Mouse (Mus musculus) forebrain, embryonic 10.5 days (tissue): ENCODE data around the gene Smad3. TPM values are rescaled to one million over a fixed set of nuclear protein-coding genes. Genes with fewer than 3 reads are reported as not detected.

ENCODE experiments used
- DNase-seq: peaks from one replicate; pipeline ENCODE4 v3.0.0-alpha.2; 2017; ENCODE audit warnings: low spot score; ENCODE audit errors: extremely low spot score
- H3K27ac ChIP-seq: fragments of 300-500 bp; sonication (generic); 2 replicates; pipeline ENCODE4 v1.5.1; 2016; ENCODE audit warnings: mild to moderate bottlenecking
- H3K27me3 ChIP-seq: fragments of 300-500 bp; sonication (generic); 2 replicates; pipeline ENCODE4 v1.6.1; 2016; ENCODE audit warnings: mild to moderate bottlenecking; ENCODE audit not compliant: poor library complexity, severe bottlenecking
- H3K36me3 ChIP-seq: fragments of 300-500 bp; sonication (generic); replicated peaks from 2 replicates; pipeline ENCODE4 v1.6.1; 2016; ENCODE audit warnings: mild to moderate bottlenecking, moderate library complexity
- H3K4me1 ChIP-seq: fragments of 300-500 bp; sonication (generic); 2 replicates; pipeline ENCODE4 v1.6.1; 2016
- H3K4me3 ChIP-seq: fragments of 300-500 bp; sonication (generic); 2 replicates; pipeline ENCODE4 v1.5.1; 2016; ENCODE audit warnings: mild to moderate bottlenecking, moderate library complexity
- H3K9me3 ChIP-seq: fragments of 300-500 bp; sonication (generic); 2 replicates; pipeline ENCODE4 v1.6.1; 2016; ENCODE audit warnings: mild to moderate bottlenecking, moderate library complexity
- WGBS: fragments of 180-500 bp; shearing (Covaris S2); methylation state at CpG from one replicate; pipeline ENCODE4 v1.1.7; 2016; 5-methylcytosine and 5-hydroxymethylcytosine counted together
- polyA plus RNA-seq: library from polyadenylated mRNA; unstranded; fragments of >200 nt; fragmentation: Nextera tagmentation; extraction: Ambion mirVana; gene quantifications from 2 replicates; pipeline ENCODE4 v1.2.1, GENCODE M21; 2016

Smad3 gene
- polyA plus RNA-seq, 1 experiment from 2014 or later = 25.5 TPM

- H3K27me3 ChIP-seq = no peaks in the 10 kb centered on the region
- peak overlapping the region; percentile 13; the same call in 1 of the 2 replicates for H3K4me3 ChIP-seq
- H3K27ac ChIP-seq = peak overlapping the region; percentile 76
- H3K4me1 ChIP-seq = peaks cover 62% of the 10 kb centered on the region
- H3K36me3 ChIP-seq = peaks cover 13% of the 10 kb centered on the region
- DNase-seq = no peak
- H3K9me3 ChIP-seq = no peaks in the 10 kb centered on the region
- 35% methylated on average over 10 of the region's 10 CpGs for WGBS
Measured at GRCm38 (mm10) chr9:63696463-63697105, 61.2 kb downstream of the Smad3 start.

- Histone ChIP-seq H3K27me3 (no peaks in the 10 kb centered on the region), H3K4me1 (peaks cover 16% of the 10 kb centered on the region), H3K9me3 (no peaks in the 10 kb centered on the region; the same call in 1 of the 2 replicates), H3K27ac (no peak overlapping the region), H3K36me3 (peaks cover 39% of the 10 kb centered on the region), H3K4me3 (no peak overlapping the region)
- DNase-seq = no peak
- 86% methylated on average over 2 of the region's 2 CpGs for WGBS
Measured at GRCm38 (mm10) chr9:63691960-63692359, 65.8 kb downstream of the Smad3 start.

GRCm38 (mm10) chr9:63690511-63690910, 67.3 kb downstream of the Smad3 start:
- 90% methylated on average over 1 of the region's 1 CpGs for WGBS
- Histone ChIP-seq H3K4me1 (peaks cover 5% of the 10 kb centered on the region), H3K27ac (no peak overlapping the region), H3K9me3 (peaks cover 6% of the 10 kb centered on the region; the same call in 1 of the 2 replicates), H3K36me3 (peaks cover 49% of the 10 kb centered on the region), H3K4me3 (no peak overlapping the region), H3K27me3 (no peaks in the 10 kb centered on the region)
- DNase-seq = no peak

GRCm38 (mm10) chr9:63687413-63688015, 70.3 kb downstream of the Smad3 start:
- H3K36me3 ChIP-seq = peaks cover 46% of the 10 kb centered on the region
- no peak for DNase-seq
- WGBS = 94% methylated on average over 7 of the region's 7 CpGs

GRCm38 (mm10) chr9:63685352-63685751, 72.4 kb downstream of the Smad3 start:
- H3K4me1 ChIP-seq = peaks cover 7% of the 10 kb centered on the region; the same call in 1 of the 2 replicates
- H3K27ac ChIP-seq = no peak overlapping the region
- peaks cover 40% of the 10 kb centered on the region for H3K36me3 ChIP-seq
- no peak overlapping the region for H3K4me3 ChIP-seq
- peaks cover 6% of the 10 kb centered on the region; the same call in 1 of the 2 replicates for H3K9me3 ChIP-seq
- DNase-seq = no peak
- WGBS = 75% methylated on average over 5 of the region's 5 CpGs
- no peaks in the 10 kb centered on the region for H3K27me3 ChIP-seq

More at GRCm38 (mm10) chr9:63687413-63688015, 70.3 kb downstream of the Smad3 start:
- Histone ChIP-seq H3K4me3 (no peak overlapping the region), H3K4me1 (peaks cover 11% of the 10 kb centered on the region), H3K9me3 (peaks cover 6% of the 10 kb centered on the region; the same call in 1 of the 2 replicates), H3K27ac (no peak overlapping the region), H3K27me3 (no peaks in the 10 kb centered on the region)

GRCm38 (mm10) chr9:63684277-63684676, 73.5 kb downstream of the Smad3 start:
- DNase-seq = no peak
- 98% methylated on average over 6 of the region's 6 CpGs for WGBS
- Histone ChIP-seq H3K4me3 (no peak overlapping the region), H3K27ac (no peak overlapping the region), H3K27me3 (no peaks in the 10 kb centered on the region), H3K9me3 (peaks cover 6% of the 10 kb centered on the region; the same call in 1 of the 2 replicates), H3K4me1 (peaks cover 10% of the 10 kb centered on the region), H3K36me3 (peaks cover 29% of the 10 kb centered on the region)

- WGBS = 90% methylated on average over 2 of the region's 2 CpGs
- Histone ChIP-seq H3K4me1 (peaks cover 17% of the 10 kb centered on the region), H3K27me3 (no peaks in the 10 kb centered on the region), H3K4me3 (no peak overlapping the region), H3K9me3 (peaks cover 6% of the 10 kb centered on the region; the same call in 1 of the 2 replicates), H3K27ac (no peak overlapping the region), H3K36me3 (peaks cover 24% of the 10 kb centered on the region)
- DNase-seq = no peak
Measured at GRCm38 (mm10) chr9:63682943-63683342, 74.9 kb downstream of the Smad3 start.

- Histone ChIP-seq H3K4me1 (peaks cover 22% of the 10 kb centered on the region), H3K36me3 (peaks cover 19% of the 10 kb centered on the region), H3K4me3 (no peak overlapping the region), H3K27ac (no peak overlapping the region), H3K27me3 (no peaks in the 10 kb centered on the region), H3K9me3 (peaks cover 6% of the 10 kb centered on the region; the same call in 1 of the 2 replicates)
- DNase-seq = no peak
- WGBS = 91% methylated on average over 9 of the region's 9 CpGs
Measured at GRCm38 (mm10) chr9:63682301-63682700, 75.5 kb downstream of the Smad3 start.

GRCm38 (mm10) chr9:63678076-63678475, 79.7 kb downstream of the Smad3 start:
- H3K9me3 ChIP-seq = no peaks in the 10 kb centered on the region
- H3K27me3 ChIP-seq = no peaks in the 10 kb centered on the region
- no peak overlapping the region for H3K4me3 ChIP-seq
- 85% methylated on average over 1 of the region's 1 CpGs for WGBS
- peaks cover 24% of the 10 kb centered on the region for H3K36me3 ChIP-seq
- no peak for DNase-seq
- peaks cover 29% of the 10 kb centered on the region for H3K4me1 ChIP-seq
- H3K27ac ChIP-seq = no peak overlapping the region

- Histone ChIP-seq H3K4me3 (no peak overlapping the region), H3K4me1 (peaks cover 31% of the 10 kb centered on the region), H3K36me3 (peaks cover 24% of the 10 kb centered on the region), H3K9me3 (no peaks in the 10 kb centered on the region), H3K27ac (no peak overlapping the region), H3K27me3 (no peaks in the 10 kb centered on the region)
- no peak for DNase-seq
- 80% methylated on average over 3 of the region's 3 CpGs for WGBS
Measured at GRCm38 (mm10) chr9:63677621-63678020, 80.2 kb downstream of the Smad3 start.

GRCm38 (mm10) chr9:63674613-63675012, 83.2 kb downstream of the Smad3 start:
- no peak overlapping the region for H3K27ac ChIP-seq
- 93% methylated on average over 10 of the region's 10 CpGs for WGBS

GRCm38 (mm10) chr9:63673494-63673805, 84.3 kb downstream of the Smad3 start:
- Histone ChIP-seq H3K9me3 (peaks cover 2% of the 10 kb centered on the region; the same call in 1 of the 2 replicates), H3K36me3 (peaks cover 29% of the 10 kb centered on the region), H3K27ac (peak overlapping the region; percentile 6; the same call in 1 of the 2 replicates), H3K4me1 (peaks cover 40% of the 10 kb centered on the region), H3K4me3 (no peak overlapping the region), H3K27me3 (no peaks in the 10 kb centered on the region)
- no peak for DNase-seq
- WGBS = 82% methylated on average over 3 of the region's 3 CpGs

More at GRCm38 (mm10) chr9:63674613-63675012, 83.2 kb downstream of the Smad3 start:
- H3K4me3 ChIP-seq = no peak overlapping the region
- peaks cover 2% of the 10 kb centered on the region; the same call in 1 of the 2 replicates for H3K9me3 ChIP-seq
- H3K4me1 ChIP-seq = peaks cover 35% of the 10 kb centered on the region
- peaks cover 29% of the 10 kb centered on the region for H3K36me3 ChIP-seq
- DNase-seq = no peak
- no peaks in the 10 kb centered on the region for H3K27me3 ChIP-seq
